Mouse (Mus musculus): ENCODE measurements around the gene Boc. TPM values are rescaled to one million over a fixed set of nuclear protein-coding genes. Genes with fewer than 3 reads are reported as not detected.

Boc gene
- polyA plus RNA-seq, 1 experiment, result 30.6 TPM

DNA sequence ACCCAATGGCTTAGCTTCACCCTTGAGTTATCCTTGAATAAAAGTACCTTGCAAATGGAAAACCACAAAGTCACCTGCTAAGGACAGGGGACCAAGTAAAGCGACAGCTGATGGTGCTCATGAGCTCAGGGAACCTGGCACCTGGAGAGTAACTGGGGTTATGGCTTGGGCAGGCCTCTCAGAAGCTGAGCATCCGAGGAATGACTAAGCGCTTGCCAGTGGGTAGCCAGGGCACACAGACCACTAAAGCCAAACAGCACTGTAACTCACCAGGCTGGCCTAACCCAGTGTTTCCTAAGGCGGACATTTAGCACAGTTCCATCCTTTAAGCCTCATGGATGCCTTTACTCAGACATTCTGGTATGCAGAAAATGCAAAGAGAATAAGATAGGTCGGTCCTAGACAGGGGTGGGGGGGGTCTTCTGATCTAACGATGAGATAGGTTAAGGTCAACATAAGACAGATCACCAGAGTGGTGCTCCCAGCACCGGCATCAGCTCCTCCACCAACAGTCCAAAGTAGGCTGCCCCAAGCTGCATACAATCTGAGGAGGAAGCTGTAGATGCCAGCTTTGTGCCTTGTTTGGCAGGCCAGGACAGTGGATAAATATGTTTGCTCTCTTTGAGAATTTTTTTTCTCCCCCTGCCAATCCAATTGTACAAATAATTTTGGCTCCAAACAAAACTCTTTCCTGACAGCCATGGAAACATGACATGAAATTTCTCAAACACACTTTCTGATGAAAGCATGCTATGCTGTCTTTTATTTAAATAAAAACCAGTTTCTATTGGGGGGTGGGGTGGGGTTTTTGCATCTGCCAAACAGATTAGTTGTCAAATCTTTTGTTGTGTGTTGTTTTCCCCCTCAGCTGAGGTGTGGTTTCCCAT, 49.0 kb downstream of the Boc start:
- Histone ChIP-seq H3K4me1 (ENCODE audit: control insufficient read depth, insufficient read depth, low read length) (peaks cover 2% of the 10 kb centered on the region; the same call in 1 of the 2 replicates), H3K4me3 (ENCODE audit: insufficient read depth, low read length) (no peak overlapping the region), H3K27ac (ENCODE audit: insufficient read depth, low read length) (peak overlapping the region; percentile 60)
- TF ChIP-seq CTCF (IDR thresholded peaks at IDR 0.05; ENCODE audit: borderline replicate concordance, insufficient read depth, low read length), result no peak
- no peak for TF ChIP-seq POLR2A (IDR thresholded peaks at IDR 0.05; ENCODE audit: low read depth, low read length)

DNA sequence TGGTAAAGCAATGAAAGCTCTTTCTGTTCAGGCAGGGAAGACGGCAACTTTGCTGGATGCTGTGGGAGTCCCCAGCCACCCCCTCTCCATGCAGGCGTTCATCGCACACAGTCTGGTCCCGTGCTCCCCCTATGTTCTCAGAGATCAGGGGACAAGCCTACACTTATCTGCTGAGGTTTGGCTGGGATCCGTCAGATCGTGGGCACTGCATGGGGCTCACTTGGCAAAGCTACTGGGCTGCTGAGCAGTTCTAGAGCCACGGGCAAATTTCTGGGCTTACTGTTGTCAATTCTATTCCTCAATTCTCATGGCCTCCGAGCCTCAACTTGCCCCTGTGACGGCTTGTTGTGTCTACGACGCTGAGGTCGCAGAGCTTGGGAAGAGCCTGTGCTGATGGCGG, 49.9 kb downstream of the Boc start:
- H3K4me1 ChIP-seq (ENCODE audit: control insufficient read depth, insufficient read depth, low read length), result no peaks in the 10 kb centered on the region; the same call in 1 of the 2 replicates
- H3K4me3 ChIP-seq (ENCODE audit: insufficient read depth, low read length), result no peak overlapping the region
- no peak overlapping the region for H3K27ac ChIP-seq (ENCODE audit: insufficient read depth, low read length)
- TF ChIP-seq POLR2A (IDR thresholded peaks at IDR 0.05; ENCODE audit: low read depth, low read length) (no peak), CTCF (IDR thresholded peaks at IDR 0.05; ENCODE audit: borderline replicate concordance, insufficient read depth, low read length) (no peak)

DNA sequence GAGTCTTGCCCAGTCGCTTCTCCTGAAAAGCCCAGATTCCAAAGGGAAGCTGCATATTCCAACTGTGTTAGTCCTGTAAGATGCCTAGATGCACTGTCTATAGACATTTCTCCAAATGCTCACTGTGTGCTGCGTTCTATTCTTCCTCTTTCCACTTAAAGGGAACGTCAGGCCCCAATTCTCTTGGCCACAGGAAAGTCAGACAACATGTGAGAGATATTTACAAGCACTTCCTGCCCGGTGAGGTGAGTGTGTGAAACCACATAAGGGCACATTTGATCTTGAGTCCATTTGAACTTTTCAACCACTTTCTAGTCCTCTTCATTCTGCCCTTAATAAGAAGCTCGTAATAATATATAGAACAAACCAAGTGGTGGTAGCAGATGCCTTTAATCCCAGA, 50.7 kb downstream of the Boc start:
- no peak overlapping the region for H3K27ac ChIP-seq (ENCODE audit: insufficient read depth, low read length)
- no peak for TF ChIP-seq CTCF (IDR thresholded peaks at IDR 0.05; ENCODE audit: borderline replicate concordance, insufficient read depth, low read length)
- no peak for TF ChIP-seq POLR2A (IDR thresholded peaks at IDR 0.05; ENCODE audit: low read depth, low read length)
- H3K4me3 ChIP-seq (ENCODE audit: insufficient read depth, low read length), result no peak overlapping the region
- H3K4me1 ChIP-seq (ENCODE audit: control insufficient read depth, insufficient read depth, low read length), result no peaks in the 10 kb centered on the region; the same call in 1 of the 2 replicates

DNA sequence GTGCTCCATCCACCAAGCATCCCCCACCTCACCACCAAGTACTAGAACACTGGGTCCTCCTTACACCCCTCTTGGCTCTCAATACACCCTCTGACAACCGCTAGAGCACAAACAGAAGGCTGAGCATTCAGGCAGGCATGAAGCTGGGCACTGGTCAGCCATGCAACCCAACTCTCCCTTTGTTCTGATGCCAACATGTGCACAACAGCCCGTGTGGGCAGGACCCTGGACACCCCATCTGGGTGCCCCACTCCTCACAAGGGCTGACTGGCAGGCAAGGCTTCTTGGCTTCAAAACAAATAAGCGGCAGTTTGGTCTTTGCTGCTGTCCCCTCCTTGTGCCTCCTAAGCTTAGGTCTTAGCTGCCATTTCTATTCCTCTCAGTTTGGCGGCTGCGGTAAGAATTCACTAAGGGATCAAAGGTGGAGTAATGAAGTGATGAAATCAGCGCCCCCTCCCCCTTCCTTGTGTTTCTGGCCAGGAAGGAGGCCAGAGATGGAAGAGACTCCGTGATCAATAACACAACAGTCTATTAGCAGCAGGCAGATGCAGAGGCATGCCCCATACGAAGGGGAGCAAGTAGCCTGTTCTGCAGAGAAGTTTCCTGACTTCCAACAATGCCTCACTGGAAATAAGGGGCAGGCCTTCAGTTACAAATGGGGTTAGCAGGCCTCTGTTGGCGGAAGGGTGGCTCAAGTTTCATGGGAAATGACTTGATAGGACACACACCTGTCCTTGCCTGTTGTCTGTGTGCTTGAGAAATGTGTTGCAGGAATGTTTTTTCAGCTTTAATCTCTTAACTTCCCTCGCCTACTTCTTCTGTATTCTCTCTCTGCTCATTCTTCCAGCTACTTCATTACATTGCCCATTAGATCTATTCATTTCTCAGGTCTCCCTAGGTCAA, 51.4 kb downstream of the Boc start:
- TF ChIP-seq CTCF (IDR thresholded peaks at IDR 0.05; ENCODE audit: borderline replicate concordance, insufficient read depth, low read length) (no peak), POLR2A (IDR thresholded peaks at IDR 0.05; ENCODE audit: low read depth, low read length) (no peak)
- Histone ChIP-seq H3K4me3 (ENCODE audit: insufficient read depth, low read length) (no peak overlapping the region), H3K27ac (ENCODE audit: insufficient read depth, low read length) (no peak overlapping the region), H3K4me1 (ENCODE audit: control insufficient read depth, insufficient read depth, low read length) (no peaks in the 10 kb centered on the region; the same call in 1 of the 2 replicates)

DNA sequence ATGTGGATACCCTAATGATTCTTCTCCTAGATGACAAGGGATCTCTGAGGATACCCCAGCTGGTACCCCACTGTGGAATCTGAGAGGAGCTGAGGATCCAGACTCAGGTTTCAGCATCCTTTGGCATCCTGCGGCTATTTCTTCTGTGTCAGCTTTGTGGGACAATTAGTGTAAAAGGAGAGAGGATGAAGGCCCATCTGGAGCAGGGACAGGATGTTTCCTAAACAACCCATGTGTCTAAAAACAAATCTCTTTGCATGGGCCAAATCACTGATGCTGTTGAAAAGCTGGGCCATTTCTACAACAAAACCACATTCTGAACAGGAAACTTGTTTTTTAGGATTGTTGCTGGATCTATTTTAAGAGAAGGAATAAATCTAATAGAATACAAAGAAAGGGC, 53.5 kb downstream of the Boc start:
- no peaks in the 10 kb centered on the region; the same call in 1 of the 2 replicates for H3K4me1 ChIP-seq (ENCODE audit: control insufficient read depth, insufficient read depth, low read length)
- TF ChIP-seq POLR2A (IDR thresholded peaks at IDR 0.05; ENCODE audit: low read depth, low read length), result no peak
- TF ChIP-seq CTCF (IDR thresholded peaks at IDR 0.05; ENCODE audit: borderline replicate concordance, insufficient read depth, low read length), result no peak
- H3K27ac ChIP-seq (ENCODE audit: insufficient read depth, low read length), result no peak overlapping the region
- no peak overlapping the region for H3K4me3 ChIP-seq (ENCODE audit: insufficient read depth, low read length)

DNA sequence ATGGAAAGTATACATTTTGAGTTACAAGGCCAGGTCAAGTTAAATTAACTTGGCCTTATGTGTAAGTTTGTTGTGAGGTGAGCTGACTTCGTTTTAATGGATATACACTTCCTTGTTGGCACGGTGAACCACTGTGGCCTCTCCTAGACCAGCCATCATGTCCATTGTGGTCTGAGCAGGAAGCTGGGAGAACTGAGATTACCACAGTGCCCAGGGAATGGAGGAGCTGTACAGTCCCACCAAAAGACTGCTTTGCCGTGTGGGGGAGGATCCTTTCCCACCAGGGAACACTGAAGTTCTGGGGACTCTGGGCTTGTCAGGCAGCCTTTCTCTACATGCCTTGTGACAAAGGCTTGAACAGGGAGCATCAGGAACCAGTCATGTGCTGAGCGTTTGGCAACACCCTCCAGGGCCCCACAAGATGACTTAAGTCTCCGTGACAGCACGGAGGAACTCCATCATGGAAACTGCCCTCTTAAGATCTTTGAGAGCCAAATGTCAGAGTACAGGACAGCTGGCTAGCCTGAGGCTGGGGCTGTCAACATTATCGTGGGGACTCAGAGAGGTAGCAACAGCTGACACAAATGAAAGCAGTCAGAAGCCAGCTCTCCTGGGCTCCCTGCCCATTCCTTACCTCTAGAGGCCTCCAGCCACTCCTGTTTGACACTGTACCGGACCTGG, 55.7 kb downstream of the Boc start:
- Histone ChIP-seq H3K4me3 (ENCODE audit: insufficient read depth, low read length) (no peak overlapping the region), H3K4me1 (ENCODE audit: control insufficient read depth, insufficient read depth, low read length) (no peaks in the 10 kb centered on the region), H3K27ac (ENCODE audit: insufficient read depth, low read length) (no peak overlapping the region)
- TF ChIP-seq CTCF (IDR thresholded peaks at IDR 0.05; ENCODE audit: borderline replicate concordance, insufficient read depth, low read length) (no peak), POLR2A (IDR thresholded peaks at IDR 0.05; ENCODE audit: low read depth, low read length) (no peak)

DNA sequence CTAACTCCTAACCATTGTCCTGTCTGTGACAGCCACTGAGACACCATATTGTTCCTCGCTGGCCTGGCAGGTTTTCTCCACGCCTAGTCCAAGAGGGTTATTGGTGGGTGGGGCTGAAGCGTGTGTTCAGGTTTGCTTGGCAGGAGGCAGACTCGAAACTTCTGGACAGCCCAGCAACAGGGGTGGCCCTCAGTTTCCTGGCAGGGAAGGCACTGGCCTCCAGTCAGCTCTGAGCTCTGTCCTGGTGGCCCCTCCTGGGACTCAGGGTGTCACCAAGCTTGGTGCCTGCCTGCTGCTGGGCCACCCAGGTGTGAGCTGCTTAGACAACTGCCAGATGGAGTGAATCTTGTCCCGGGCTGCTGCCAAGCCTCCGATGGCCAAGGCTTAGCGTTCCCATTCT, 56.4 kb downstream of the Boc start:
- Histone ChIP-seq H3K27ac (ENCODE audit: insufficient read depth, low read length) (no peak overlapping the region), H3K4me1 (ENCODE audit: control insufficient read depth, insufficient read depth, low read length) (0 out of 2 replicates have a peak, but pooled peaks cover under 1% of the 10 kb centered on the region), H3K4me3 (ENCODE audit: insufficient read depth, low read length) (no peak overlapping the region)
- TF ChIP-seq CTCF (IDR thresholded peaks at IDR 0.05; ENCODE audit: borderline replicate concordance, insufficient read depth, low read length) (no peak), POLR2A (IDR thresholded peaks at IDR 0.05; ENCODE audit: low read depth, low read length) (no peak)

DNA sequence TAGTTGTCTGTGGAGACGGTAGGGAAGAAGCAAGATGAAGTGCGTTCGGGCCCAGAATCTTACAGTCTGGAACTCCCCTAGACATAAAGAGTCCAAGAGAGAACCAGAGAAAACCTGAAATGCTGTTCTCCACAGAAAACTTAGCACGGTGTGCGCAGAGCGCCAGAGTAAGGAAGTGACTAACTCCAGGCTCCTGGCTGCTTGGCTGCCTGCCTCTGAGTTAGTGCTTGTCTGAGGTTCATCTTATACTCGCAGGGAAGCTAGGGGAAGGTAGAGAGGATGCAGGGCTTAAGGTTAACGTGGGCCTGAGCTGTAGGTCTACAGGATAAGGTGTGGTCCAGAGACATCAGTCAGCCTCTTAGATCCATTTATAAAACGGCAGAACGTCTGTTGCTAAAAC, 56.9 kb downstream of the Boc start:
- Histone ChIP-seq H3K27ac (ENCODE audit: insufficient read depth, low read length) (no peak overlapping the region), H3K4me1 (ENCODE audit: control insufficient read depth, insufficient read depth, low read length) (0 out of 2 replicates have a peak, but pooled peaks cover 3% of the 10 kb centered on the region), H3K4me3 (ENCODE audit: insufficient read depth, low read length) (no peak overlapping the region)
- no peak for TF ChIP-seq CTCF (IDR thresholded peaks at IDR 0.05; ENCODE audit: borderline replicate concordance, insufficient read depth, low read length)
- TF ChIP-seq POLR2A (IDR thresholded peaks at IDR 0.05; ENCODE audit: low read depth, low read length), result no peak

DNA sequence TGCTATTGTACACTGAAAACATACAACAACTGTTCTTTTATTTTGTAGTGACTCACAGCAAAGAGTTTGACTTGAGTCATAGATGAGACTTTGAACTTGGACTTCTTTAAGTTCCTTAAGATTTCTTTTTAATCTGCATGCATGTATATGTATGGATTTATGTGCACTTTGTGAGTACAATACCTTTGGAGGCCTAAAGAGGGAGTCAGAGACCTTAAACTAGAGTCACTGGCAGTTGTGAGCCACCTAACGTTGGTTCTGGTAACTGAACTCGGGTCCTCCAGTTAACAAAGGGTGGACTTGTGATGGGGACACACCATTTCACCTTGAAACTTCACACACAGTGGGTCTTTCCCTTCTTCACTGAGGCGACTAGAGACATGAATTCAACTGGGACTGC, 60.2 kb downstream of the Boc start:
- no peak overlapping the region for H3K27ac ChIP-seq (ENCODE audit: insufficient read depth, low read length)
- H3K4me1 ChIP-seq (ENCODE audit: control insufficient read depth, insufficient read depth, low read length), result peaks cover 9% of the 10 kb centered on the region
- no peak overlapping the region for H3K4me3 ChIP-seq (ENCODE audit: insufficient read depth, low read length)
- TF ChIP-seq POLR2A (IDR thresholded peaks at IDR 0.05; ENCODE audit: low read depth, low read length) (no peak), CTCF (IDR thresholded peaks at IDR 0.05; ENCODE audit: borderline replicate concordance, insufficient read depth, low read length) (no peak)
